Mouse (Mus musculus) thymus, adult 2 months (tissue): Measurements from ENCODE around the gene Dscam.

Experiments used
- CTCF ChIP-seq: fragments of 200-500 bp; IDR thresholded peaks from 2 replicates; pipeline ENCODE4 v1.5.1; 2012; ENCODE audit warnings: mild to moderate bottlenecking, control low read depth, low read length, moderate library complexity, borderline replicate concordance; ENCODE audit not compliant: control insufficient read depth, poor library complexity, insufficient read depth; ENCODE audit errors: extremely low read depth
- POLR2A ChIP-seq: fragments of 200-500 bp; IDR thresholded peaks from 2 replicates; pipeline ENCODE4 v1.6.1; 2012; ENCODE audit warnings: mild to moderate bottlenecking, low read length, control low read depth, moderate library complexity; ENCODE audit not compliant: control insufficient read depth, poor library complexity, insufficient read depth; ENCODE audit errors: extremely low read depth

DNA sequence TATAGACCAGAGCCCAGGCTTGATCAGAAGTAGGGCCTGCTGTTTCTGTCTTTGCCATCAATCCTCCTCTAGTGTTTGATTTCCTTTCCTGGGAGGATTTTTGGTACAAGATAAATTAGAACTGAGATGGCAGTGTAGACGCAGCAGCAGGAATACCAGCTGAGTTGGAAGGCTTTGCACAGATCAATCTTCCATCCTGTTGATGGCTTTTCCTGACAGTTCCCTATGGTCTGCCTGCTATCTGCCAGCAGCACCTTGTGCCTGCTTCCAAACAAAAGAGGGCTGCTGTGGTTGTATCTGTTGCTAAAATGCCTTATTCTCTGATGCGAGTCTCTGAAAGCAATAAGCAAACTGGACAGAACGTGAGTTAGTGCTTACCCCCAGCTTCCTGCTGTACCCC lies 402.6 kb downstream of the Dscam start:
- TF ChIP-seq CTCF (no peak), POLR2A (no peak)
